Mouse (Mus musculus): Measurements from ENCODE around the gene Olfr548-ps1.

- TF ChIP-seq FLI1 (IDR thresholded peaks at IDR 0.05; ENCODE audit: low read length): no peak
- no peak for TF ChIP-seq GATA1 (IDR thresholded peaks at IDR 0.05; ENCODE audit: borderline replicate concordance, low read length)
Observed at GRCm38 (mm10) chr7:102540596-102540995, at the start of gene Olfr548-ps1.

All from megakaryocyte, embryonic 14.5 days (primary cell).